Mouse (Mus musculus) heart, postnatal 0 days (tissue): ENCODE measurements around the gene Helq.

Experiments used
- CTCF ChIP-seq: IDR thresholded peaks from 2 replicates; pipeline ENCODE4 v1.5.1; 2016; ENCODE audit warnings: antibody characterized with exemption, control low read depth, low read depth
- EP300 ChIP-seq: IDR thresholded peaks from 2 replicates; pipeline ENCODE4 v1.6.1; 2016; ENCODE audit warnings: antibody characterized with exemption, low read depth

- TF ChIP-seq CTCF (no peak), EP300 (no peak)
These were observed 40.3 kb downstream of the Helq start for GRCm38 (mm10) chr5:100758121-100758520.
